Mouse (Mus musculus): ENCODE data around the gene Dnajb1. TPM values are rescaled to one million over a fixed set of nuclear protein-coding genes. Genes with fewer than 3 reads are reported as not detected.
"Not testable (repeated sequence)": the region's sequence is repeated elsewhere in the genome, so short reads cannot be mapped to it uniquely, and the experiment has no call there.

Gene Dnajb1
- total and polyA plus RNA-seq, 2 experiments from 2014 or later = 41.2 to 65.1 TPM

GRCm38 (mm10) chr8:83568128-83568527 lies 39.9 kb upstream of the Dnajb1 start:
- Histone ChIP-seq H3K4me2 (ENCODE audit: low read depth) (peak overlapping the region; percentile 82; the same call in 1 of the 2 replicates), H3K9ac (0 out of 2 replicates have a peak overlapping the region, but pooled peaks have one; percentile 61), H3K27me3 (ENCODE audit: insufficient read depth, low read length) (no peaks in the 10 kb centered on the region), H3K9me3 (ENCODE audit: low read length) (no peaks in the 10 kb centered on the region), H3K4me1 (ENCODE audit: insufficient read depth) (peaks cover 6% of the 10 kb centered on the region; the same call in 1 of the 2 replicates), H3K4me3 (ENCODE audit: low read depth, low read length) (no peak overlapping the region), H3K36me3 (ENCODE audit: insufficient read depth) (peaks cover 29% of the 10 kb centered on the region), H3K27ac (ENCODE audit: low read depth, low read length) (no peak overlapping the region)
- no peak for ATAC-seq
- TF ChIP-seq CTCF (IDR thresholded peaks at IDR 0.05; ENCODE audit: low read depth) = no peak
- WGBS = 66% methylated on average over 5 of the region's 5 CpGs
- DNase-seq = no peak

- H3K4me1 ChIP-seq (ENCODE audit: insufficient read depth) = peaks cover 6% of the 10 kb centered on the region; the same call in 1 of the 2 replicates
- H3K4me2 ChIP-seq (ENCODE audit: low read depth) = no peak overlapping the region
- DNase-seq (no peak), ATAC-seq (no peak)
- no peak for TF ChIP-seq CTCF (IDR thresholded peaks at IDR 0.05; ENCODE audit: low read depth)
- H3K27ac ChIP-seq (ENCODE audit: low read depth, low read length) = no peak overlapping the region
- no peak overlapping the region for H3K4me3 ChIP-seq (ENCODE audit: low read depth, low read length)
- no peaks in the 10 kb centered on the region for H3K27me3 ChIP-seq (ENCODE audit: insufficient read depth, low read length)
- 85% methylated on average over 5 of the region's 5 CpGs for WGBS
- peaks cover 35% of the 10 kb centered on the region for H3K36me3 ChIP-seq (ENCODE audit: insufficient read depth)
- H3K9me3 ChIP-seq (ENCODE audit: low read length) = no peaks in the 10 kb centered on the region
- no peak overlapping the region for H3K9ac ChIP-seq
Observed at GRCm38 (mm10) chr8:83568755-83569154, 39.2 kb upstream of the Dnajb1 start.

DNA sequence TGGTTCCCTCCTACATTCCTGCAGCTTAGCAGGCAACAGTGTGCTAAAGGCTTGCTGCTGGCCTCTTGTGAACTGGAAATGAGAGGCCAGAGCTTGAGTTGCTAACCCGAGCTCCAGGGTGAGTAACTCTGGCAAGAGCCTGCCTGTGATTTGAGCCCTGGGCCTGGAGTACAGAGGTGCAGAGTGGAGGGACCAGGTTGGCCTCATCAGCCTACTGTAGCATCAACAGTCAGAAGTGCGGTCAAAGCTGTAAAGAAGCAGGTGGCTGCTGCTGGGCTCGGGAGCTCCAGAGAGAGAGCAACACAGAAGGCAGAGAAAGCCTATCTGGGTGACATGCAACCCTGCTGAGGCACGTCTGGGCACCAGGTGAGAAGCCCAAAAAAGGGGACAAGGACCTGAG lies 38.8 kb upstream of the Dnajb1 start:
- Histone ChIP-seq H3K9me3 (ENCODE audit: low read length) (no peaks in the 10 kb centered on the region), H3K27ac (ENCODE audit: low read depth, low read length) (no peak overlapping the region), H3K4me2 (ENCODE audit: low read depth) (no peak overlapping the region), H3K27me3 (ENCODE audit: insufficient read depth, low read length) (no peaks in the 10 kb centered on the region), H3K36me3 (ENCODE audit: insufficient read depth) (peaks cover 38% of the 10 kb centered on the region), H3K4me3 (ENCODE audit: low read depth, low read length) (no peak overlapping the region), H3K9ac (no peak overlapping the region), H3K4me1 (ENCODE audit: insufficient read depth) (peaks cover 6% of the 10 kb centered on the region; the same call in 1 of the 2 replicates)
- TF ChIP-seq CTCF (IDR thresholded peaks at IDR 0.05; ENCODE audit: low read depth) = no peak
- ATAC-seq (no peak), DNase-seq (no peak)
- 76% methylated on average over 4 of the region's 4 CpGs for WGBS

- no peak overlapping the region for H3K4me2 ChIP-seq (ENCODE audit: low read depth)
- H3K36me3 ChIP-seq (ENCODE audit: insufficient read depth) = peaks cover 38% of the 10 kb centered on the region
- no peak overlapping the region for H3K4me3 ChIP-seq (ENCODE audit: low read depth, low read length)
- no peaks in the 10 kb centered on the region for H3K9me3 ChIP-seq (ENCODE audit: low read length)
- WGBS = 87% methylated on average over 15 of the region's 15 CpGs
- ATAC-seq = no peak
- H3K27ac ChIP-seq (ENCODE audit: low read depth, low read length) = no peak overlapping the region
- DNase-seq = no peak
- peaks cover 6% of the 10 kb centered on the region; the same call in 1 of the 2 replicates for H3K4me1 ChIP-seq (ENCODE audit: insufficient read depth)
- H3K9ac ChIP-seq = no peak overlapping the region
- TF ChIP-seq CTCF (IDR thresholded peaks at IDR 0.05; ENCODE audit: low read depth) = no peak
- H3K27me3 ChIP-seq (ENCODE audit: insufficient read depth, low read length) = no peaks in the 10 kb centered on the region
Observed at GRCm38 (mm10) chr8:83570272-83571000, 37.6 kb upstream of the Dnajb1 start.

DNA sequence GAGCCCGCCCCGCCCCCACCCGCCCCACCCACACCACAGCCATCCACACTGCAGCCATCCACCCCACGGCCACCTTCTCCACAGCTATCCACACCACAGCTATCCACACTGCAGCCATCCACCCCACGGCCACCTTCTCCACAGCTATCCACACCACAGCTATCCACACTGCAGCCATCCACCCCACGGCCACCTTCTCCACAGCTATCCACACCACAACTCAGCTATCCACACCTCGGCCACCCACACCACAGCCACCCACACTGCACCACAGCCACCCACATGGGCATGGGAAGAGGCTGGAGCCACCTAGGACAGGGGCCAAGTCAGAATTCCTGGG lies 37.0 kb upstream of the Dnajb1 start:
- H3K9me3 ChIP-seq (ENCODE audit: low read length); H3K4me3 ChIP-seq (ENCODE audit: low read depth, low read length); ATAC-seq; H3K27me3 ChIP-seq (ENCODE audit: insufficient read depth, low read length); H3K9ac ChIP-seq; H3K27ac ChIP-seq (ENCODE audit: low read depth, low read length); H3K4me1 ChIP-seq (ENCODE audit: insufficient read depth); H3K4me2 ChIP-seq (ENCODE audit: low read depth); DNase-seq: not testable (repeated sequence)
- peaks cover 38% of the 10 kb centered on the region for H3K36me3 ChIP-seq (ENCODE audit: insufficient read depth)
- WGBS = 95% methylated on average over 7 of the region's 7 CpGs

DNA sequence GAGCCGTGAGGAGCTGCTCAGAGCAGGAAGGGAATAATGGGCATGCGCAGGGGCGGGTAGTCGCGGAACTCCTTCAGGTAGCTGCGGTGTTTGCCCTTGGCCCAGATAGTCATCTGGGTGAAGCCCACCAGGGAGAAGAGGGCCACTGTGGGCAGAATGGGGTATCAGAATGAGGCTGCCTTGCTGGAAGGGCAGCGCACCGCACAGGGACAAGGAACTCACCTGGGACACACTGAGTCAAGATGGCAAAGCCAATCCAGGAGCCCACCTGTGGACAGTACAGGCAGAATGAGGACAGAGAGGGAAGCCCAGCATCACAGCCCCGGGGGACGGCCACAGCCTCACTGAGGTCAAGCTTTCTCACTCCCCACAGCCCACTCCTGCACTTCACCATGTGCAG lies 36.2 kb upstream of the Dnajb1 start:
- DNase-seq = no peak
- Histone ChIP-seq H3K4me3 (ENCODE audit: low read depth, low read length) (no peak overlapping the region), H3K36me3 (ENCODE audit: insufficient read depth) (peaks cover 38% of the 10 kb centered on the region), H3K9me3 (ENCODE audit: low read length) (no peaks in the 10 kb centered on the region), H3K27me3 (ENCODE audit: insufficient read depth, low read length) (no peaks in the 10 kb centered on the region), H3K27ac (ENCODE audit: low read depth, low read length) (no peak overlapping the region), H3K4me2 (ENCODE audit: low read depth) (no peak overlapping the region), H3K4me1 (ENCODE audit: insufficient read depth) (peaks cover 6% of the 10 kb centered on the region; the same call in 1 of the 2 replicates), H3K9ac (no peak overlapping the region)
- TF ChIP-seq CTCF (IDR thresholded peaks at IDR 0.05; ENCODE audit: low read depth) = no peak
- 93% methylated on average over 10 of the region's 10 CpGs for WGBS
- no peak for ATAC-seq

GRCm38 (mm10) chr8:83572246-83572812 lies 35.7 kb upstream of the Dnajb1 start:
- DNase-seq (no peak), ATAC-seq (no peak)
- H3K9me3 ChIP-seq (ENCODE audit: low read length) = no peaks in the 10 kb centered on the region
- peaks cover 38% of the 10 kb centered on the region for H3K36me3 ChIP-seq (ENCODE audit: insufficient read depth)
- H3K9ac ChIP-seq = no peak overlapping the region
- 90% methylated on average over 5 of the region's 5 CpGs for WGBS
- H3K4me2 ChIP-seq (ENCODE audit: low read depth) = no peak overlapping the region
- H3K27me3 ChIP-seq (ENCODE audit: insufficient read depth, low read length) = no peaks in the 10 kb centered on the region
- H3K4me3 ChIP-seq (ENCODE audit: low read depth, low read length) = no peak overlapping the region
- no peak for TF ChIP-seq CTCF (IDR thresholded peaks at IDR 0.05; ENCODE audit: low read depth)
- peaks cover 6% of the 10 kb centered on the region; the same call in 1 of the 2 replicates for H3K4me1 ChIP-seq (ENCODE audit: insufficient read depth)
- H3K27ac ChIP-seq (ENCODE audit: low read depth, low read length) = no peak overlapping the region

All from forebrain, postnatal 0 days (tissue).